Mouse (Mus musculus): Measurements from ENCODE around the gene Tox2. TPM values are rescaled to one million over a fixed set of nuclear protein-coding genes. Genes with fewer than 3 reads are reported as not detected.

Gene Tox2
- total RNA-seq, 1 experiment, result 0.36 TPM

GRCm38 (mm10) chr2:163303037-163303436 is 100.1 kb downstream of the Tox2 start:
- TF ChIP-seq ZNF384 (IDR thresholded peaks at IDR 0.05; ENCODE audit: low read depth, low read length) (no peak), ZC3H11A (IDR thresholded peaks at IDR 0.05; ENCODE audit: borderline replicate concordance, low read depth, low read length) (no peak), HCFC1 (IDR thresholded peaks at IDR 0.05; ENCODE audit: borderline replicate concordance, insufficient read depth, low read length) (no peak)
- no peak overlapping the region for H3K4me3 ChIP-seq (ENCODE audit: insufficient read depth in 1 of 2, low read depth in 1 of 2, low read length in 2 of 2, poor library complexity in 1 of 2, severe bottlenecking in 1 of 2)
- in situ Hi-C loops (cut with MboI; ENCODE audit: low sequenced_read_pairs in 2 of 2, unreplicated experiment in 2 of 2), result no loop called here
- H3K36me3 ChIP-seq (ENCODE audit: control insufficient read depth, insufficient read depth, low read length, poor library complexity, severe bottlenecking), result no peaks in the 10 kb centered on the region
- no peak overlapping the region for H3K9ac ChIP-seq (ENCODE audit: insufficient read depth, low read depth, low read length, poor library complexity, severe bottlenecking)
- no peak for DNase-seq (ENCODE audit: low read depth, low spot score)
- H3K27ac ChIP-seq (ENCODE audit: insufficient read depth, low read depth, low read length, poor library complexity, severe bottlenecking), result no peak overlapping the region
- H3K9me3 ChIP-seq (ENCODE audit: control insufficient read depth, insufficient read depth, low read depth, low read length), result no peaks in the 10 kb centered on the region
- H3K4me1 ChIP-seq (ENCODE audit: control insufficient read depth in 2 of 2, insufficient read depth in 2 of 2, low read length in 2 of 2, poor library complexity in 1 of 2), result peaks cover 0 to 6% of the 10 kb centered on the region in 2 experiments; a peak in 2 of 4 replicates

DNA sequence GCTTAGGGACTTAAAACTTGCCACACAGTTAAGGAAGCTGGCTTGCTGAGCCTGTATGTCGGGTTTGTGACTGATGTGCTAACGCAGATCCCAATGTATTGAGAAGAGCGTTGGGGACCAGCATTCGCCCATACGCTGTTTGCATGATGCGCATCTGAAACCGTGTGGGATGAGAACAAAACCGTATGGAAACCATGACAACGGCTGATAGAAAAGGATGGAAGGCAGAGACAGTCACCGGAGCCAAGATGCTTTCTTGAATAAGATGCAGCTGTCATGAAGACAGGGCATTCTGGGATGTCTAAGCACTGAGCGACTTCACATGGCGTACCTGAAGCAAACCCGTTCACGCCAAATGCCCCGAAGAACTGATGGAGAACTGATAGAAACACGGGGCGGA is 106.5 kb downstream of the Tox2 start:
- H3K9ac ChIP-seq (ENCODE audit: insufficient read depth, low read depth, low read length, poor library complexity, severe bottlenecking), result no peak overlapping the region
- DNase-seq (ENCODE audit: low read depth, low spot score), result no peak
- no peaks in the 10 kb centered on the region for H3K9me3 ChIP-seq (ENCODE audit: control insufficient read depth, insufficient read depth, low read depth, low read length)
- in situ Hi-C loops (cut with MboI; ENCODE audit: low sequenced_read_pairs in 2 of 2, unreplicated experiment in 2 of 2), result no loop called here
- H3K27ac ChIP-seq (ENCODE audit: insufficient read depth, low read depth, low read length, poor library complexity, severe bottlenecking), result no peak overlapping the region
- no peaks in the 10 kb centered on the region for H3K4me1 ChIP-seq (ENCODE audit: control insufficient read depth in 2 of 2, insufficient read depth in 2 of 2, low read length in 2 of 2, poor library complexity in 1 of 2)
- no peaks in the 10 kb centered on the region for H3K36me3 ChIP-seq (ENCODE audit: control insufficient read depth, insufficient read depth, low read length, poor library complexity, severe bottlenecking)
- no peak for TF ChIP-seq HCFC1 (IDR thresholded peaks at IDR 0.05; ENCODE audit: borderline replicate concordance, insufficient read depth, low read length)
- TF ChIP-seq CHD2 (IDR thresholded peaks at IDR 0.05; ENCODE audit: low read depth, low read length), result no peak
- TF ChIP-seq ZC3H11A (IDR thresholded peaks at IDR 0.05; ENCODE audit: borderline replicate concordance, low read depth, low read length), result no peak
- TF ChIP-seq ZNF384 (IDR thresholded peaks at IDR 0.05; ENCODE audit: low read depth, low read length), result no peak
- no peak for TF ChIP-seq MAFK (IDR thresholded peaks at IDR 0.05; ENCODE audit: insufficient read depth, low read depth, low read length)
- no peak overlapping the region for H3K4me3 ChIP-seq (ENCODE audit: insufficient read depth in 1 of 2, low read depth in 1 of 2, low read length in 2 of 2, poor library complexity in 1 of 2, severe bottlenecking in 1 of 2)

DNA sequence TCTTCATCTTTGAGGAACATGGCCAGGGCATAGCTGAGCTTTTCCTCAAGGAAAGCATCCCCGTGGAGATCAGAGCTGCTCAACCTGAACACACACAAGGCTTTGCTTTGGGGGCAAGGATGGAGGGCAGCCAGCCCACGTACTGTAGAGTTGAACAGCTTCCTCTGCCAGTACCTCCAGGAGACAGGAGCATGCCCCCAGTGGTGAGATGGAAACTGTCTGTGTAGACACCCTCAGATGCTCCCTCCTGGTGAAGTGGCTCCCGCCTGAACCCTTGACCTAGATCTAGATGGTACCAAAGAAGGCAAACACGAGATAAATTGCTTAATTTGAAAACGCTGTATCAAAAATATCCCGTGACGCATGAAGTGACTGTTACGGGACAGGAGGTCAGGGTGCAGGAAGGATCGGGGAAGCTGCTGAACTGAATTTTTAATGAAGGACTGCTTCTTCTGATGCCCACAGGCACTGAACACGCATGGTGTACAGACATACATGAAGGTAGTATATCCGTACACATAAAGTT is 107.3 kb downstream of the Tox2 start:
- Histone ChIP-seq H3K4me3 (ENCODE audit: insufficient read depth in 1 of 2, low read depth in 1 of 2, low read length in 2 of 2, poor library complexity in 1 of 2, severe bottlenecking in 1 of 2) (no peak overlapping the region), H3K36me3 (ENCODE audit: control insufficient read depth, insufficient read depth, low read length, poor library complexity, severe bottlenecking) (no peaks in the 10 kb centered on the region), H3K27ac (ENCODE audit: insufficient read depth, low read depth, low read length, poor library complexity, severe bottlenecking) (no peak overlapping the region), H3K4me1 (ENCODE audit: control insufficient read depth in 2 of 2, insufficient read depth in 2 of 2, low read length in 2 of 2, poor library complexity in 1 of 2) (no peaks in the 10 kb centered on the region), H3K9me3 (ENCODE audit: control insufficient read depth, insufficient read depth, low read depth, low read length) (no peaks in the 10 kb centered on the region), H3K9ac (ENCODE audit: insufficient read depth, low read depth, low read length, poor library complexity, severe bottlenecking) (no peak overlapping the region)
- DNase-seq (ENCODE audit: low read depth, low spot score), result no peak
- in situ Hi-C loops (cut with MboI; ENCODE audit: low sequenced_read_pairs in 2 of 2, unreplicated experiment in 2 of 2), result no loop called here
- no peak for TF ChIP-seq MAFK (IDR thresholded peaks at IDR 0.05; ENCODE audit: insufficient read depth, low read depth, low read length)
- no peak for TF ChIP-seq CHD2 (IDR thresholded peaks at IDR 0.05; ENCODE audit: low read depth, low read length)
- no peak for TF ChIP-seq ZNF384 (IDR thresholded peaks at IDR 0.05; ENCODE audit: low read depth, low read length)
- TF ChIP-seq ZC3H11A (IDR thresholded peaks at IDR 0.05; ENCODE audit: borderline replicate concordance, low read depth, low read length), result no peak; the same call in 1 of the 2 replicates
- TF ChIP-seq HCFC1 (IDR thresholded peaks at IDR 0.05; ENCODE audit: borderline replicate concordance, insufficient read depth, low read length), result no peak

DNA sequence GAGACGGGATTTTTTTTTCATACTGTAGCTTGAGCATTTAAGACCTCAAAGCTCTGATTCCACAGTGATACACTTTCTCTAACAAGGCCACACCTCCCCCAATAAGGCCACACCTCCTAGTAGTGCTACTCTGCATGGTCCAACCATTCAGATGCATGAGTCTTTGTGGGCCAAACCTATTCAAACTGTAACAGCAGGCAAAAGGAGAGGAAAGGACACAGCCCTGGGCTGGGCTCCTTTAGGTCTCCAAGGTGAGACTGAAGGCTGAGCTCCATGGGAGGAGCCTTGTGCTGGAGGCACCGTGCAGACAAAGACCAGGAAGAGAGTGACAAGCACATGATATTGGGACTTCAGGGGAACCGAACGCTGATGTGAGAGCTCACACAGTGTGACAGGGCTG is 114.4 kb downstream of the Tox2 start:
- no peak overlapping the region for H3K9ac ChIP-seq (ENCODE audit: insufficient read depth, low read depth, low read length, poor library complexity, severe bottlenecking)
- no peaks in the 10 kb centered on the region for H3K36me3 ChIP-seq (ENCODE audit: control insufficient read depth, insufficient read depth, low read length, poor library complexity, severe bottlenecking)
- peak; percentile 69 for DNase-seq (ENCODE audit: low read depth, low spot score)
- no peak overlapping the region for H3K4me3 ChIP-seq (ENCODE audit: insufficient read depth in 1 of 2, low read depth in 1 of 2, low read length in 2 of 2, poor library complexity in 1 of 2, severe bottlenecking in 1 of 2)
- H3K4me1 ChIP-seq (ENCODE audit: control insufficient read depth in 2 of 2, insufficient read depth in 2 of 2, low read length in 2 of 2, poor library complexity in 1 of 2), result peaks cover 0 to 13% of the 10 kb centered on the region in 2 experiments; a peak in 2 of 4 replicates
- TF ChIP-seq HCFC1 (IDR thresholded peaks at IDR 0.05; ENCODE audit: borderline replicate concordance, insufficient read depth, low read length) (no peak), MAFK (IDR thresholded peaks at IDR 0.05; ENCODE audit: insufficient read depth, low read depth, low read length) (no peak), ZC3H11A (IDR thresholded peaks at IDR 0.05; ENCODE audit: borderline replicate concordance, low read depth, low read length) (no peak), CHD2 (IDR thresholded peaks at IDR 0.05; ENCODE audit: low read depth, low read length) (no peak), ZNF384 (IDR thresholded peaks at IDR 0.05; ENCODE audit: low read depth, low read length) (no peak)
- no peaks in the 10 kb centered on the region for H3K9me3 ChIP-seq (ENCODE audit: control insufficient read depth, insufficient read depth, low read depth, low read length)
- in situ Hi-C loops (cut with MboI; ENCODE audit: low sequenced_read_pairs in 2 of 2, unreplicated experiment in 2 of 2), result no loop called here
- no peak overlapping the region for H3K27ac ChIP-seq (ENCODE audit: insufficient read depth, low read depth, low read length, poor library complexity, severe bottlenecking)

DNA sequence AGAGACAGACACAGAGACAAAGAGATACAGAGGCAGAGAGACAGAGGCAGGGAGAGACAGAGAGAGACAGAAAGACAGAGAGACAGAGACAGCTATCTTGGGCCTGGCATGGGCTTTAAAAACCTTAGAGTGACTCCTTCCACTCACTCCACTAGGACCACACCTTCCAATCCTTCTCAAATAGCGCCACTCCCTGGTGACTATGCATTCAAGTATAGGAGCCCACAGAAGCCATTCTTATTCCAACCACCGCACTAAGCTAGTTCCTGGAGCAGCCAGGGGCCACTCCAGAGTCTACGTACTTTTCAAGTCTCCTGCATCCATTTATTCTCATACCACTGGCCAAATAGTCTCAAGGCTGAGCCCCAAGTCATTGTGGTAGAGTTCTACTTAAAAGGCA is 115.9 kb downstream of the Tox2 start:
- Histone ChIP-seq H3K36me3 (ENCODE audit: control insufficient read depth, insufficient read depth, low read length, poor library complexity, severe bottlenecking) (no peaks in the 10 kb centered on the region), H3K27ac (ENCODE audit: insufficient read depth, low read depth, low read length, poor library complexity, severe bottlenecking) (no peak overlapping the region), H3K4me1 (ENCODE audit: control insufficient read depth in 2 of 2, insufficient read depth in 2 of 2, low read length in 2 of 2, poor library complexity in 1 of 2) (peaks cover 0 to 13% of the 10 kb centered on the region in 2 experiments; a peak in 2 of 4 replicates), H3K4me3 (ENCODE audit: insufficient read depth in 1 of 2, low read depth in 1 of 2, low read length in 2 of 2, poor library complexity in 1 of 2, severe bottlenecking in 1 of 2) (no peak overlapping the region), H3K9me3 (ENCODE audit: control insufficient read depth, insufficient read depth, low read depth, low read length) (no peaks in the 10 kb centered on the region), H3K9ac (ENCODE audit: insufficient read depth, low read depth, low read length, poor library complexity, severe bottlenecking) (no peak overlapping the region)
- in situ Hi-C loops (cut with MboI; ENCODE audit: low sequenced_read_pairs in 2 of 2, unreplicated experiment in 2 of 2), result no loop called here
- TF ChIP-seq HCFC1 (IDR thresholded peaks at IDR 0.05; ENCODE audit: borderline replicate concordance, insufficient read depth, low read length) (no peak), ZC3H11A (IDR thresholded peaks at IDR 0.05; ENCODE audit: borderline replicate concordance, low read depth, low read length) (0 out of 2 replicates have a peak, but pooled peaks have one; percentile 8)
- DNase-seq (ENCODE audit: low read depth, low spot score), result no peak

Data from ES-E14 (cell line).